Mouse (Mus musculus): ENCODE measurements around the gene Nr6a1.

The Nr6a1 gene

GRCm38 (mm10) chr2:38781945-38782720, 145.4 kb downstream of the Nr6a1 start:
- DNase-seq: peak; percentile 16 to 19

- no peak for DNase-seq
Observed at GRCm38 (mm10) chr2:38779939-38780338, 147.5 kb downstream of the Nr6a1 start.

- DNase-seq: no peak
Observed at GRCm38 (mm10) chr2:38777326-38777725, 150.2 kb downstream of the Nr6a1 start.

GRCm38 (mm10) chr2:38774936-38775335, 152.6 kb downstream of the Nr6a1 start:
- DNase-seq: no peak

GRCm38 (mm10) chr2:38771478-38771797, 156.1 kb downstream of the Nr6a1 start:
- DNase-seq: peak; percentile 15 to 38

- peak in 1 of 2 experiments; percentile 11 for DNase-seq
Observed at GRCm38 (mm10) chr2:38770772-38771477, 156.6 kb downstream of the Nr6a1 start.

- DNase-seq: no peak
Observed at GRCm38 (mm10) chr2:38767177-38767931, 160.1 kb downstream of the Nr6a1 start.

GRCm38 (mm10) chr2:38739847-38740246, 187.6 kb downstream of the Nr6a1 start:
- DNase-seq: no peak

- peak; percentile 94 to 97 for DNase-seq
Observed at GRCm38 (mm10) chr2:38739410-38739809, 188.1 kb downstream of the Nr6a1 start.

- no peak for DNase-seq
Observed at GRCm38 (mm10) chr2:38738601-38739301, 188.7 kb downstream of the Nr6a1 start.

- no peak for DNase-seq
Observed at GRCm38 (mm10) chr2:38735740-38736139, 191.7 kb downstream of the Nr6a1 start.

- DNase-seq: peak; percentile 38 to 57
Observed at GRCm38 (mm10) chr2:38734721-38735120, 192.8 kb downstream of the Nr6a1 start.

- DNase-seq: no peak
Observed at GRCm38 (mm10) chr2:38730331-38730827, 197.1 kb downstream of the Nr6a1 start.

- DNase-seq: no peak
Observed at GRCm38 (mm10) chr2:38725427-38725826, 202.1 kb downstream of the Nr6a1 start.

- DNase-seq: peak; percentile 79 to 86
Observed at GRCm38 (mm10) chr2:38723378-38723777, 204.1 kb downstream of the Nr6a1 start.

- DNase-seq: no peak
Observed at GRCm38 (mm10) chr2:38722076-38722475, 205.4 kb downstream of the Nr6a1 start.

- peak in 1 of 2 experiments; percentile 33 for DNase-seq
Observed at GRCm38 (mm10) chr2:38720661-38721060, 206.8 kb downstream of the Nr6a1 start.

- DNase-seq: no peak
Observed at GRCm38 (mm10) chr2:38719354-38719753, 208.1 kb downstream of the Nr6a1 start.

GRCm38 (mm10) chr2:38718676-38719075, 208.8 kb downstream of the Nr6a1 start:
- DNase-seq: no peak

- no peak for DNase-seq
Observed at GRCm38 (mm10) chr2:38717436-38717835, 210.1 kb downstream of the Nr6a1 start.

GRCm38 (mm10) chr2:38714324-38714723, 213.2 kb downstream of the Nr6a1 start, which contains the start of gene Nr5a1:
Gene Nr5a1, minus strand, starts transcription at chr2:38714542.
- DNase-seq: no peak

GRCm38 (mm10) chr2:38713596-38713995, 213.9 kb downstream of the Nr6a1 start:
- DNase-seq: no peak

- DNase-seq: no peak
Observed at GRCm38 (mm10) chr2:38712769-38713125, 214.7 kb downstream of the Nr6a1 start.

Measured in cerebellum, postnatal 10 days (tissue).